Mouse (Mus musculus) neutrophil, adult 65 days (primary cell): Measurements from ENCODE around the gene Astl. TPM values are rescaled to one million over a fixed set of nuclear protein-coding genes. Genes with fewer than 3 reads are reported as not detected.

Experiments used
- total RNA-seq: library from RNA; stranded (reverse); gene quantifications from 2 replicates; pipeline ENCODE4 v1.2.4, GENCODE M21; 2023

Astl gene
- total RNA-seq: not detected in 2 replicates

GRCm38 (mm10) chr2:127338416-127338815 lies at the start of gene Astl:
TSS of gene Astl (plus strand) at chr2:127338639.

GRCm38 (mm10) chr2:127335767-127336496 lies 2.5 kb upstream of the Astl start, which contains the start of gene Dusp2:
TSS of gene Dusp2 (plus strand) at chr2:127336159.

GRCm38 (mm10) chr2:127362459-127363281 lies 24.2 kb downstream of the Astl start, which contains the start of gene Adra2b:
TSS of gene Adra2b (plus strand) at chr2:127363208.

Other genes starting within 250 kb of the Astl start
- 36.7 and 44.3 TPM in 2 replicates for gene Ncaph, start 204.7 kb upstream of the Astl start, total RNA-seq
- 14.0 and 15.1 TPM in 2 replicates for gene Itpripl1, start 195.2 kb upstream of the Astl start, total RNA-seq
- gene 1810024B03Rik, start 130.4 kb upstream of the Astl start, total RNA-seq: 0.43 and 0.51 TPM in 2 replicates
- gene Snrnp200, start 130.3 kb upstream of the Astl start, total RNA-seq: 108 and 146 TPM in 2 replicates
- 24.8 and 30.9 TPM in 2 replicates for gene Ciao1, start 90.8 kb upstream of the Astl start, total RNA-seq
- gene Tmem127, start 90.7 kb upstream of the Astl start, total RNA-seq: 80.8 and 87.3 TPM in 2 replicates
- gene Stard7, start 68.4 kb upstream of the Astl start, total RNA-seq: 67.6 and 75.6 TPM in 2 replicates
- gene Dusp2, start 2.5 kb upstream of the Astl start, total RNA-seq: 61.8 and 67.6 TPM in 2 replicates
- gene Adra2b, start 24.6 kb downstream of the Astl start, total RNA-seq: not detected in 2 replicates
- not detected in 2 replicates for gene Gpat2, start 86.6 kb downstream of the Astl start, total RNA-seq
- 5.1 and 5.6 TPM in 2 replicates for gene Fahd2a, start 105.9 kb downstream of the Astl start, total RNA-seq
- gene Kcnip3, start 183.5 kb downstream of the Astl start, total RNA-seq: 0.52 and 1.8 TPM in 2 replicates
- gene Prom2, start 202.8 kb downstream of the Astl start, total RNA-seq: not detected in 2 replicates
- gene Zfp661, start 248.5 kb downstream of the Astl start, total RNA-seq: 0.54 and 0.63 TPM in 2 replicates
- gene Mrps5, start 248.6 kb downstream of the Astl start, total RNA-seq: 22.6 and 37.4 TPM in 2 replicates